Mouse (Mus musculus): ENCODE measurements around the gene Gm28038. TPM values are rescaled to one million over a fixed set of nuclear protein-coding genes. Genes with fewer than 3 reads are reported as not detected.

Gene Gm28038
- polyA plus RNA-seq, 1 experiment from 2014 or later: not detected

DNA sequence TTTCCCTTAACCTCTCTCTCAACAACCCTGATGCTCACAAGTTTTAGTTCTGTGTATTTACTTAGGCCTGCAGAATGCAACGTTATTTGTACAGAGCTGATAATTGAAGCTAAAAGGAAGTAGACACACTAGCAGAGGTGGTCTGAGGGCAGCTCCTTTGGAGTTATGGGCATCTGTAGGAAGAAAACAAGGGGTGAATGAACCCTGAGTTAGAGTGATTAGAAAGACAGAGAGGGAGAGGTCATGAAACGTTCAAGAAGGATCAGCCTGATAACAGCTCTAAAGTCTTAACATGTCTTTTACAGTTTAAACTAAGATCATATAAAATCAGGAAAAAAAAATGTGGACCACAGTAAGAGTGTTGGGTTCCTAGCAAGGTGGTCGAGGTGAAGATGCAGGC lies 28.5 kb downstream of the Gm28038 start:
- 94% methylated on average over 3 of the region's 3 CpGs for WGBS
- H3K4me3 ChIP-seq: no peak overlapping the region
- no peaks in the 10 kb centered on the region for H3K27me3 ChIP-seq
- ATAC-seq: no peak
- no peaks in the 10 kb centered on the region for H3K9me3 ChIP-seq (replicated peaks)
- no peak overlapping the region for H3K27ac ChIP-seq
- H3K4me2 ChIP-seq: no peak overlapping the region
- H3K4me1 ChIP-seq: no peaks in the 10 kb centered on the region
- H3K9ac ChIP-seq: no peak overlapping the region
- H3K36me3 ChIP-seq (ENCODE audit: poor library complexity, severe bottlenecking): peaks cover 98% of the 10 kb centered on the region

DNA sequence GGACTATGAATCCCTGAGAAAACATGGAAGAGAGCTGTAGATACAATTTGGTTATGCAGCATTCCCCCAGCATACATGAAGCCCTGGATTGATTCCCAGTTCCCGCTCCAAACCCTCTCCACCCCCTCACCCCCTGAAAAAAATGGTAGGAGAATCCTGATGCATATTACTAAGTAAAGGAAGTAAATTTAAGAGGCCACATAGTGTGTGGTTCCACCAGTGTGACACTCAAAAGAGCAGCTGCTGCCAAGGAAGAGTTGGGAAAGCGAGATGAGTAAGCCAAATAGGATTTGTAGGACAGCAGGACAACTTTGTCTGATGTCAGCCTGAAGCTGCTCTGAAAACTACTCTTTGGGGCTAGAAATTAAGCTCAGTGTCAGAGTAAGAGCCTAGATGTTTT lies 30.6 kb downstream of the Gm28038 start:
- Histone ChIP-seq H3K4me1 (no peaks in the 10 kb centered on the region), H3K9me3 (replicated peaks) (no peaks in the 10 kb centered on the region), H3K27ac (no peak overlapping the region), H3K4me2 (no peak overlapping the region), H3K9ac (no peak overlapping the region), H3K36me3 (ENCODE audit: poor library complexity, severe bottlenecking) (peaks cover 97% of the 10 kb centered on the region), H3K27me3 (no peaks in the 10 kb centered on the region), H3K4me3 (no peak overlapping the region)
- 91% methylated on average over 2 of the region's 2 CpGs for WGBS
- ATAC-seq: no peak

DNA sequence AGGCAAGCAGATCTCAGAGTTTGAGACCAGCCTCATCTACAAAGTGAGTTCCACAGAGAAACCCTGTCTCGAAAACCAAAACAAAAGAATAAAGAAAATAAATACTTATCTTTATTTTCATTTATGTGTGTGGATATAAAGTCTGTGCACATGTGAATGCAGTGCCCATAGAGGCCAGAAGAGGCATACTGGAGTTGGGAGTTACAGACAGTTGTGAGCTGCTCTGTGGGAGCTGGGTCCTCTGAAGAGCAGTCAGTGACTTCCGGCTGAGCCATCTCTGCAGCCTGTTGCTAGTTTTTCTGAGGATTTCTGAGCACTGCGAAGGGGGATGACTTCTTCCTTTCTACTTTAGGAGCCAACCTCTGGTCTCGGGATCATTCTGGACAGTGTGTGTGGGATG lies 35.3 kb downstream of the Gm28038 start:
- Histone ChIP-seq H3K4me3 (no peak overlapping the region), H3K27ac (no peak overlapping the region), H3K9me3 (replicated peaks) (no peaks in the 10 kb centered on the region), H3K4me1 (no peaks in the 10 kb centered on the region), H3K27me3 (no peaks in the 10 kb centered on the region), H3K9ac (no peak overlapping the region), H3K36me3 (ENCODE audit: poor library complexity, severe bottlenecking) (peaks cover 95% of the 10 kb centered on the region), H3K4me2 (no peak overlapping the region)
- WGBS: 94% methylated on average over 4 of the region's 4 CpGs
- ATAC-seq: no peak

DNA sequence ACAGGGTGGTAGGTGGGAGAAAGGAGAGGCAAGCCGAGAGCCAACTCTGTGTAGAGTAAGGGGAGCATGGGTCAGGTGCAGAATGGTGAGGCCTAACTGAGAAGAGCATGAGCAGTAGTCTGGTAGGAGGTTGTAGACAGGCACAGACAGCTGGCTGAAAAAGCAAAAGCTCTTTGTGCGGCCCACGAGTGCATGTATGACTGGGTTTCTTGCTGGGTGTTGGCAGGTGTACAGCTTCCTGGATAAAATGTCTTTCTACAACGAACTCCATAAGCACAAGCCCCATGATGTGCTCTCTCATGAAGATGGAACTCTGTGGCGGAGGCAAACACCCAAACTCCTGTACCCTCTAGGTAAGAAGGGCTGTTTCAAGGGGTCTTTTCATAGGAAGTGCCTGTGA lies 36.1 kb downstream of the Gm28038 start:
- H3K9me3 ChIP-seq (replicated peaks): no peaks in the 10 kb centered on the region
- no peak overlapping the region for H3K4me3 ChIP-seq
- H3K9ac ChIP-seq: no peak overlapping the region
- no peak for ATAC-seq
- no peak overlapping the region for H3K27ac ChIP-seq
- no peaks in the 10 kb centered on the region for H3K4me1 ChIP-seq
- 96% methylated on average over 5 of the region's 5 CpGs for WGBS
- H3K27me3 ChIP-seq: no peaks in the 10 kb centered on the region
- H3K36me3 ChIP-seq (ENCODE audit: poor library complexity, severe bottlenecking): peaks cover 96% of the 10 kb centered on the region
- H3K4me2 ChIP-seq: no peak overlapping the region

DNA sequence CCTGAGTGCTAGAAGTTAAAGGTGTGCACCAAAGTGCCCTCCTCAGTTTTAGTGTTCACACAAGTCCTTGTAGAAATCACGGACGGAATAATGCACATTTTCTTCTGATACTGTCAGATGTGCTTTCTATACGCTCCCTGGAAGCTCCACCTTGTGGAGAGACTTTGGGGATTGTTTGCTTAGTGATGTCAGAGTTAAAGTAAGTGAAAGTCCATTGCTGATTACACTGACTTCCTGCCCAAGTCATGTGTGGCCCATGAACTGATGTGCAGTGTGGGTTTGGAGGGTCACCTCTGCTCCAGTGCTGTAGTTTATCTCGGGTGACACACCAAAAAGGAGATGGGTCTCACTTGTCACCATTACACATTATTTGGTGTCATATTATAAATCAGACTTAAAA lies 38.4 kb downstream of the Gm28038 start:
- WGBS: 94% methylated on average over 4 of the region's 4 CpGs
- peaks cover 96% of the 10 kb centered on the region for H3K36me3 ChIP-seq (ENCODE audit: poor library complexity, severe bottlenecking)
- no peaks in the 10 kb centered on the region for H3K9me3 ChIP-seq (replicated peaks)
- H3K4me3 ChIP-seq: no peak overlapping the region
- no peak for ATAC-seq
- no peaks in the 10 kb centered on the region for H3K27me3 ChIP-seq
- H3K4me2 ChIP-seq: no peak overlapping the region
- no peak overlapping the region for H3K9ac ChIP-seq
- H3K27ac ChIP-seq: no peak overlapping the region
- no peaks in the 10 kb centered on the region for H3K4me1 ChIP-seq

DNA sequence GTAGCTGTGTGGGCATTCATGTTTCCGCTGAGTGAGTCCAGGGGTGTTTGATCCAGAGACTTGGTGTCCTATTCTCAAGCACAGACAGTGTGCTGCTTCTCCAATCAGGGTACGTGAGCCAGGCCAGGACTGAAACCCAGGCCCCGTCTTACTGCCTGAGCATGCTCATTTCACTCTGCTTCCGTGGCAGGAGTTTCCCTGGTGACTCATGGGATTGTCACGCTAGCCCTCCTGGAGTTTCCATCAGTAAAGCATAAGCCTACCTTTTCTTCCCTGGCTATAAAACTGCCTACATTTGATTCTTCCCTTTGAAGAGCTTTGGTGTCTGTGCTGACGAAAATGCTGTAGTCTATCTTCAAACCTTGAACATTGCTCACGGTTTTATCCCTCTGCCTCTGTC lies 42.3 kb downstream of the Gm28038 start:
- peaks cover 97% of the 10 kb centered on the region for H3K36me3 ChIP-seq (ENCODE audit: poor library complexity, severe bottlenecking)
- H3K4me3 ChIP-seq: no peak overlapping the region
- H3K4me2 ChIP-seq: no peak overlapping the region
- peak overlapping the region; percentile 8; the same call in 1 of the 2 replicates for H3K9ac ChIP-seq
- no peak for ATAC-seq
- no peaks in the 10 kb centered on the region for H3K9me3 ChIP-seq (replicated peaks)
- H3K27me3 ChIP-seq: no peaks in the 10 kb centered on the region
- H3K27ac ChIP-seq: no peak overlapping the region
- WGBS: 88% methylated on average over 7 of the region's 7 CpGs
- H3K4me1 ChIP-seq: no peaks in the 10 kb centered on the region

DNA sequence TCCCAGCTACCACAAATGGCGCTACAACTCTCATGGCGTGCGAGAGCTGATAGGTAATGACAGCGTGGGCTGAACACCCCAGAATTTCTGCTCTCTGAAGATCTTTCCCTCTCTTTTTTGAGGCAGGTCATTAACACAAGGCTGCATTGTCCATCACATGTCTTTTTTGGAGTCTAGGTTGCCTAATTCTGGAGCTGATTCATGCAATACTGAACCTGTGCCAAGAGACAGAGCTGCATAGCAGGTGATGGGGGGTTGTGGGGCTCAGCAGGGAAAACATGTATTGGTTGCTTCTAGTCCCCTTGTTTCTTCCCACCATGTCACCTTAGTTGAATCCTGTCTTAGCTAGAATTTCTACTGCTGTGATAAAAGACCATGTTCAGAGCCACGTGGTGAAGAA lies 44.5 kb downstream of the Gm28038 start:
- peaks cover 98% of the 10 kb centered on the region for H3K36me3 ChIP-seq (ENCODE audit: poor library complexity, severe bottlenecking)
- no peaks in the 10 kb centered on the region for H3K27me3 ChIP-seq
- no peaks in the 10 kb centered on the region for H3K9me3 ChIP-seq (replicated peaks)
- H3K4me2 ChIP-seq: no peak overlapping the region
- no peak for ATAC-seq
- 92% methylated on average over 5 of the region's 5 CpGs for WGBS
- H3K4me1 ChIP-seq: no peaks in the 10 kb centered on the region
- H3K9ac ChIP-seq: no peak overlapping the region
- no peak overlapping the region for H3K4me3 ChIP-seq
- no peak overlapping the region for H3K27ac ChIP-seq

DNA sequence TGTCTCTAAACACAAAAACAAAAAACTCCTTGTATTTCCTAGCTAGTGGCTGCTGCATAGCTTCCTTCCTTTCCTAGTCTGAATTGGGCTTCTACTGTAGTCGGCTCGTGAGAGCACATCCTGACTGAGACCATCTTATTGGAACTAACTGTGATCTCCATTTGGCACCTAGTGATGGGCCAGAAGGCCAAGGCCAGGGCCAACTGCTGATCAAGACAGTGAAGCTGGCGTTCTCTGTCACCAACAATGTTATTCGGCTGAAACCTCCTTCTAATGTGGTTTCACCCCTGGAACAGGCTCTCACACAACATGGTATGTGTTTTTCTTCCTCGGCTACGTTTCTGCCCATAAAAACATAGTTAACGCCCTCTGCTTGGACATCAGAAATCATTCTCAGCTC lies 46.4 kb downstream of the Gm28038 start:
- Histone ChIP-seq H3K27ac (no peak overlapping the region), H3K9ac (no peak overlapping the region), H3K9me3 (replicated peaks) (no peaks in the 10 kb centered on the region), H3K36me3 (ENCODE audit: poor library complexity, severe bottlenecking) (peaks cover 98% of the 10 kb centered on the region), H3K4me2 (no peak overlapping the region), H3K4me3 (no peak overlapping the region), H3K4me1 (no peaks in the 10 kb centered on the region), H3K27me3 (no peaks in the 10 kb centered on the region)
- 94% methylated on average over 7 of the region's 7 CpGs for WGBS
- no peak for ATAC-seq

DNA sequence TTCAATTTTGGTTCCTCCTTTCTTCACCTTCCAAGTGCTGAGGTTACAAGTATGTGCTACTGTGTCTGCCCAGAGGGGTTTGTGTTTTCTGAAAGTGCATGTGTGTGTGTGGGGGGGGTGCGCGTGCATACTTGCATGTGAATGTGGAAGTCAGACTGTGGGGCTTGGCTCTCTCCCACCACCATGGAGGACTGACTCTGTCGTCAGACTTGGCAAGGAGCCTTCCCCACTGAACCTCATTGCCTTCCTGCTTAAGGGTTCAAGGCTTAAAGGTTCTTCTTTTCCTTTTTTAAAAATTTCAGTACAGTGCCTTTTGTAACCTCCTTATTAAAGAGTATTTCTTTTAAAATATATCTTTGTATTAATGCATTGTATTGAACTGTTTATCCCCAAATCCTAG lies 47.9 kb downstream of the Gm28038 start:
- Histone ChIP-seq H3K27ac (no peak overlapping the region), H3K4me1 (no peaks in the 10 kb centered on the region), H3K9me3 (replicated peaks) (no peaks in the 10 kb centered on the region), H3K4me2 (no peak overlapping the region), H3K27me3 (no peaks in the 10 kb centered on the region), H3K9ac (no peak overlapping the region), H3K36me3 (ENCODE audit: poor library complexity, severe bottlenecking) (peaks cover 98% of the 10 kb centered on the region), H3K4me3 (no peak overlapping the region)
- WGBS: 91% methylated on average over 3 of the region's 3 CpGs
- ATAC-seq: no peak

DNA sequence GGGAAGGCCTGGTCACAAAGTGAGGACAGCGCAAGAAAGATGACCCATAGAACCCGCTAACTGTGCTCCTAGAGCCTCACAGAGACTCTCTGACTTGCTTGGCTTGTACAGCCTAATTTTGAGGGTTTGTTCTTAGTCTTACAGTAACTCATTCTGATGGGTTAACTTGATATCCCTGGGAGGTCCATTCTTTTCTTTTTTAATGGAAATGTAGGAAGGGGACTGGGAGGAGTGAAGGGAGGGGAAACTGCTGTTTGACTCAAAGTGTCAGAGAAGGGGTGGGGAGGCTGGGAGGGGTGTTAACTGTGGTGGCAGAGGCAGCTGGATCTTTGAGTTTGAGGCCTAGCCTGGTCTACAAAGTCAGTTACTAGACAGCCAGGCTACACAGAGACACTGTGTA lies 54.5 kb downstream of the Gm28038 start:
- Histone ChIP-seq H3K36me3 (ENCODE audit: poor library complexity, severe bottlenecking) (peaks cover 95% of the 10 kb centered on the region), H3K4me1 (no peaks in the 10 kb centered on the region), H3K9ac (no peak overlapping the region), H3K4me2 (no peak overlapping the region), H3K4me3 (no peak overlapping the region), H3K27ac (no peak overlapping the region), H3K9me3 (replicated peaks) (no peaks in the 10 kb centered on the region), H3K27me3 (no peaks in the 10 kb centered on the region)
- ATAC-seq: no peak
- 94% methylated on average over 2 of the region's 2 CpGs for WGBS

DNA sequence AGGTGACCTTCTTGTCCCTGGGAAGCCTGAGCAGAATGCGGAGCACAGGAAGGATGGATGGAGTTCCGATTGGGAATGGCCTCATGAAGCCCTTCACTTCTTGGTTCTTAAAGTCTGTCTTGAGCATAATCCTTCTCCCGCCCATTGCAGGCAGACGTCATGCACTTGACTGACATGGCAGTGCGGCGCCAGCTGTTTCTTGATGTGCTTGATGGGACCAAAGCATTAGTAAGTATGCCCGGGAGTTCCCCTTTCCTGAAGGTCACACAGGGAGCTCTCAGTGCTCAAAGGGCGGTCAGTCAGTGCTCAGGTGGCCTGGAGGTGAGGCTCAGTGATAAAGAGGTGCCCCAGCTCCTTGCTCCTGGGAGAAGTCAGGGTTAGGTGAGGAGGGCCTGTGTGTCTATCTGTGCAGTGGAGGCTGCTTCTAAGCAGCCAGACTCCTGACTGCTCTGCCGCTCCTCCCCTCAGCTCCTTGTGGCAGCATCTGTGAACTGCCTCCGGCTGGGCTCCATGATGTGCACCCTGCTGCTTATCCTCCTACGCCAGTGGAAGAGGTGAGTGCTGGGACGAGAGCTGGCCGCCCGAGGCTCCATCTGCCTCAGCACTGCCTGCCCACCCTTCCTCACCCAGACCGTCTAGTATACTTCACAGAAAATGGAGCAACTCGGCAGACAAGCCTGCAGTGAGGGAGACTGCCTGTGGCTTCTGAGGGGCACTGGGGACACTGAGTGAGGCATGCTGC lies 55.5 kb downstream of the Gm28038 start:
- Histone ChIP-seq H3K4me2 (no peak overlapping the region), H3K36me3 (ENCODE audit: poor library complexity, severe bottlenecking) (peaks cover 95% of the 10 kb centered on the region)
- 86% methylated on average over 16 of the region's 16 CpGs for WGBS

DNA sequence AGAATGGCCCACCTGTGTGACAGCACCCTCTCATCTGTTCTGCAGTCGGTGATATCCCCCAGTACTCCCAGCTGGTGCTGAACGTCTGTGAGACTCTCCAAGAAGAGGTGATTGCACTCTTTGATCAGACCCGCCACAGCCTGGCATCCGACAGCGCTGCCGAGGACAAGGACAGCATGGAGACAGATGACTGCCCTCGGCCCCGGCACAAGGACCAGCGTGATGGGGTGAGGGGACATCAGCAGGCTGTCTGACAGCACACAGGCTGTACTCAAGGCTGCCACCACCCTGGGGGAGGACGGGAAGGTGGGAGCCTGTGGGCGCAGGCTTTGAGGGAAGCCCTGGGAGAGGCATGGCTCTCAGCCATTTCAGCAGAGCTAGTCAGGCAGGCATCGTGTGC lies 56.3 kb downstream of the Gm28038 start:
- Histone ChIP-seq H3K36me3 (ENCODE audit: poor library complexity, severe bottlenecking) (peaks cover 95% of the 10 kb centered on the region), H3K4me2 (no peak overlapping the region), H3K4me1 (no peaks in the 10 kb centered on the region), H3K27ac (no peak overlapping the region), H3K27me3 (no peaks in the 10 kb centered on the region), H3K9ac (no peak overlapping the region), H3K9me3 (replicated peaks) (no peaks in the 10 kb centered on the region), H3K4me3 (no peak overlapping the region)
- 90% methylated on average over 12 of the region's 12 CpGs for WGBS
- ATAC-seq: no peak

More for the DNA sequence above, 55.5 kb downstream of the Gm28038 start:
- no peak overlapping the region for H3K4me3 ChIP-seq
- H3K9ac ChIP-seq: no peak overlapping the region
- no peaks in the 10 kb centered on the region for H3K27me3 ChIP-seq
- H3K27ac ChIP-seq: no peak overlapping the region
- no peaks in the 10 kb centered on the region for H3K9me3 ChIP-seq (replicated peaks)
- no peak for ATAC-seq
- H3K4me1 ChIP-seq: no peaks in the 10 kb centered on the region

DNA sequence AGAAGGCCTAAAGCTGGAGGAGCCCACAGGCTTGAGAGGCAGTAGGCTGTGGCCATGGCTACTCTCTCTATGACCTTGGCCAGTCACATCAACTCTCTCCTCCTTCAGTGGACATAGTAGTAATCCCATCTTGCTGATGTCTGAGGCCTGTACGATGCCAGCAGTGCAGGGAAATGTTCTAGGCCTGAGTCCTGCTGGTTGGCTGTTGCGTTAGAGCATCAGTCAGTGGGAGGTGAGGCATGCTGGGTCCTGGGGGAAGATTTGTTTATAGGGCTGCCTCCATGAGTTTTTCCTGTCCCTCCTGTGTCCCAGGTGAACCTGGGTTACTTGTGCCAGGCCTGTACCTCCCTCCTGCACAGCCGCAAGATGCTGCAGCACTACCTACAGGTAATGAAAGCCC lies 61.2 kb downstream of the Gm28038 start:
- no peaks in the 10 kb centered on the region for H3K4me1 ChIP-seq
- no peaks in the 10 kb centered on the region for H3K9me3 ChIP-seq (replicated peaks)
- no peak overlapping the region for H3K27ac ChIP-seq
- H3K36me3 ChIP-seq (ENCODE audit: poor library complexity, severe bottlenecking): peaks cover 98% of the 10 kb centered on the region
- H3K4me2 ChIP-seq: no peak overlapping the region
- no peak overlapping the region for H3K9ac ChIP-seq
- ATAC-seq: no peak
- H3K27me3 ChIP-seq: no peaks in the 10 kb centered on the region
- no peak overlapping the region for H3K4me3 ChIP-seq
- WGBS: 94% methylated on average over 3 of the region's 3 CpGs

All from forebrain, embryonic 13.5 days (tissue).